In genomic region chr3:140150530-140150951, GRCm38 (mm10) we compare ENCODE assay signal across 16 mouse cellular contexts.
DNase-seq lines count a peak whose midpoint lies in the region; ATAC-seq lines count a peak whose summit lies in the region.
"Had no signal": no experiment of that assay in that cellular context is flagged by ENCODE, and none has a peak within 500 bp of the region (broad histone marks: within the 10 kb centered on the region; RNA-seq: fewer than 3 reads in every experiment).

No protein-coding gene starts in this region.

- 0 out of 2 replicates have a peak overlapping the region, but pooled peaks have one; percentile 12 for H3K4me2 ChIP-seq in hindbrain, embryonic 16.5 days (ENCODE audit: low read length)
- H3K4me2 ChIP-seq: limb, embryonic 13.5 days had no signal

- no peaks in the 10 kb centered on the region for H3K36me3 ChIP-seq in hindbrain, embryonic 16.5 days (ENCODE audit: control insufficient read depth, insufficient read depth, low read length)
- H3K36me3 ChIP-seq: limb, embryonic 13.5 days had no signal

- no peak overlapping the region for H3K27ac ChIP-seq in hindbrain, embryonic 16.5 days (ENCODE audit: low read depth, low read length)
- H3K27ac ChIP-seq: limb, embryonic 13.5 days had no signal

- no peaks in the 10 kb centered on the region for H3K27me3 ChIP-seq in hindbrain, embryonic 16.5 days (replicated peaks; ENCODE audit: control insufficient read depth, insufficient read depth, low read length)
- H3K27me3 ChIP-seq: limb, embryonic 13.5 days had no signal

- WGBS in hindbrain, embryonic 16.5 days = 23% methylated on average over 7 of the region's 7 CpGs

- no peaks in the 10 kb centered on the region for H3K9me3 ChIP-seq in hindbrain, embryonic 16.5 days (ENCODE audit: control insufficient read depth, low read length)
- H3K9me3 ChIP-seq: limb, embryonic 13.5 days had no signal

- peak; percentile 48; the same call in 1 of the 2 replicates for ATAC-seq in hindbrain, embryonic 16.5 days
- no peak for ATAC-seq in megakaryocyte progenitor cell, adult 5-6 weeks (replicated peaks; ENCODE audit: poor library complexity)

- no peak overlapping the region for H3K4me3 ChIP-seq in hindbrain, embryonic 16.5 days (ENCODE audit: low read length)
- H3K4me3 ChIP-seq: erythroblast, embryonic 14.5 days; limb, embryonic 13.5 days had no signal

- no peak overlapping the region for H3K9ac ChIP-seq in hindbrain, embryonic 16.5 days (ENCODE audit: low read depth, low read length)
- H3K9ac ChIP-seq: limb, embryonic 13.5 days had no signal

- peak; percentile 17 to 53 for DNase-seq in frontal cortex, adult 2 months (ENCODE audit: extremely low spot score in 1 of 2, low spot score in 1 of 2)
- no peak for DNase-seq in frontal cortex, postnatal 10 days (ENCODE audit: low spot score in 2 of 2)
- peak; percentile 24 to 38 for DNase-seq in right cerebral cortex, postnatal 10 days (ENCODE audit: low spot score in 2 of 2)
- DNase-seq in right cerebral cortex, postnatal 4 days = no peak
- DNase-seq in urinary bladder, postnatal 36 days (ENCODE audit: low spot score in 2 of 2) = no peak
- DNase-seq in cerebellum, postnatal 14 days = no peak
- DNase-seq: cerebellum, postnatal 25 days; heart, postnatal 14 days; kidney, adult 18-20 months; lung, postnatal 14 days; spleen, adult 18-20 months; thymus, adult 2 months had no signal

- H3K4me1 ChIP-seq in hindbrain, embryonic 16.5 days (ENCODE audit: control insufficient read depth, insufficient read depth, low read depth, low read length) = no peaks in the 10 kb centered on the region
- H3K4me1 ChIP-seq: limb, embryonic 13.5 days had no signal

Comparison
In these comparisons a context has a peak if more than half of its experiments do, and no peak if none do; other contexts are left out.
1. DNase-seq: peak in frontal cortex, adult 2 months (2 of 2) and right cerebral cortex, postnatal 10 days (2 of 2); none in frontal cortex, postnatal 10 days (0 of 2), right cerebral cortex, postnatal 4 days (single experiment), urinary bladder, postnatal 36 days (0 of 2) and cerebellum, postnatal 14 days (0 of 2).